Mouse (Mus musculus) kidney, postnatal 0 days (tissue): ENCODE data around the gene Cnot4. TPM values are rescaled to one million over a fixed set of nuclear protein-coding genes. Genes with fewer than 3 reads are reported as not detected.

Experiments
- ATAC-seq: fragments of 200-750 bp; cut with Nextera tagmentation; replicated peaks from 2 replicates; pipeline ENCODE4 v1.8.0; 2017; ENCODE audit warnings: low read depth, moderate number of reproducible peaks, moderate TSS enrichment, moderate library complexity; ENCODE audit not compliant: low FRiP score
- DNase-seq: peaks from one replicate; pipeline ENCODE4 v3.0.0-alpha.2; 2016; ENCODE audit warnings: low spot score
- H3K27ac ChIP-seq: fragments of 300-500 bp; sonication (generic); 2 replicates; pipeline ENCODE4 v1.5.1; 2014; ENCODE audit warnings: mild to moderate bottlenecking
- H3K27me3 ChIP-seq: fragments of 300-500 bp; sonication (generic); 2 replicates; pipeline ENCODE4 v1.6.1; 2014; ENCODE audit warnings: low read length, mixed read lengths; ENCODE audit not compliant: insufficient read depth
- H3K36me3 ChIP-seq: fragments of 300-500 bp; sonication (generic); 2 replicates; pipeline ENCODE4 v1.6.1; 2014; ENCODE audit warnings: low read length, mixed read lengths; ENCODE audit not compliant: insufficient read depth
- H3K4me1 ChIP-seq: fragments of 300-500 bp; sonication (generic); replicated peaks from 2 replicates; pipeline ENCODE4 v1.6.1; 2014; ENCODE audit warnings: antibody characterized with exemption, low read length, mixed read lengths; ENCODE audit not compliant: insufficient read depth
- H3K4me2 ChIP-seq: fragments of 300-500 bp; sonication (generic); 2 replicates; pipeline ENCODE4 v1.6.1; 2014; ENCODE audit warnings: mild to moderate bottlenecking, low read length, moderate library complexity, mixed read lengths
- H3K4me3 ChIP-seq: fragments of 300-500 bp; sonication (generic); replicated peaks from 2 replicates; pipeline ENCODE4 v1.5.1; 2014; ENCODE audit warnings: low read depth, low read length
- H3K9ac ChIP-seq: fragments of 300-500 bp; sonication (generic); 2 replicates; pipeline ENCODE4 v1.6.1; 2014; ENCODE audit warnings: low read depth, low read length
- H3K9me3 ChIP-seq: fragments of 300-500 bp; sonication (generic); replicated peaks from 2 replicates; pipeline ENCODE4 v1.6.1; 2016; ENCODE audit warnings: low read length, inconsistent platforms, mixed read lengths
- CTCF ChIP-seq: IDR thresholded peaks from 2 replicates; pipeline ENCODE4 v1.5.1; 2016; ENCODE audit warnings: antibody characterized with exemption, low read depth, mild to moderate bottlenecking, moderate library complexity
- WGBS: fragments of 180-500 bp; shearing (Covaris S2); extraction: QIAGEN DNeasy Blood & Tissue Kit; methylation state at CpG from one replicate; pipeline ENCODE4 v1.1.7; 2014; 5-methylcytosine and 5-hydroxymethylcytosine counted together
- polyA plus RNA-seq: library from polyadenylated mRNA; unstranded; fragments of >200 nt; fragmentation: Nextera tagmentation; extraction: Ambion mirVana; gene quantifications from 2 replicates; pipeline ENCODE4 v1.2.1, GENCODE M21; 2015

The Cnot4 gene
- polyA plus RNA-seq, 1 experiment from 2014 or later: 23.5 TPM

DNA sequence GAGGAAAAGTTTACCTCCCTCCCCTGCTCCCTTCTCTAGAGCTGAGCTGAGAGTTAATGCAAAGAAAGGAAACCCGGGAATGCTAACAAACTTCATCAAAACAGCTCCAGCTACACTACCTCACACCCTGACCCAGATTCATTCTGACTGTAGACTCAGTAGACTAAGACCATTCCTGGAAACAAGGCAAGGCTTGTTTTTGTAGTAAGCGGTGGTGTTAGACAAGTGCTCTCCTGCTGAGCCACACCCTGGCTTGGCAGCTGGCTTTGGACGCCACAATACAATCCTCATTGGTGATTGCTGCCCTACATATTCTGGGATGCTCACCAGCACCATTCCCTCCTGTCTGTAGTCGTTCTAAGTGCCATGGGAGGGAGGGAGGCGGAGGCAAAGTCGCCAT lies 106.3 kb downstream of the Cnot4 start:
- Histone ChIP-seq H3K9ac (no peak overlapping the region), H3K4me2 (no peak overlapping the region), H3K27ac (no peak overlapping the region), H3K9me3 (no peaks in the 10 kb centered on the region), H3K4me1 (no peaks in the 10 kb centered on the region), H3K4me3 (no peak overlapping the region), H3K36me3 (0 out of 2 replicates have a peak, but pooled peaks cover 7% of the 10 kb centered on the region), H3K27me3 (no peaks in the 10 kb centered on the region)
- 85% methylated on average over 6 of the region's 6 CpGs for WGBS
- TF ChIP-seq CTCF: no peak
- no peak for DNase-seq
- ATAC-seq: no peak

DNA sequence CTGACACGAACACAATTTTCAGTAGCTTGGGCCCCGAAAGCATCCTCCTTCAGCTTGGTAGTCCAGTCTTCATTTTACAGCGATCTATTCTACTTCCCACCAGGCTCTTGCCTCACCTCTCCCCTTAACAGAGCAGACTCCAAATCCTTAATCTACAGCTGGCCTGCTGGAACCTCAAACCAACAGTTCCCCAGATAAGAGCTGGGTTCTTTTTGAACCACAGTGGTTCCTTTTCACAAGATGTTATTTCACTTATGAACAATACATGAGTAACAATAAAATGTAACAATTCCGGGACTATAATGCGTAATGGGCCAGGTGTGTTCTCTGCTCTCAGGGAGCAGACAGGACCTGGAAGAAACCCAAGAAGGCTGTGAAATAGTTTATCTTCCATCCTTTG lies 116.9 kb downstream of the Cnot4 start:
- no peak for TF ChIP-seq CTCF
- no peak for ATAC-seq
- Histone ChIP-seq H3K36me3 (0 out of 2 replicates have a peak, but pooled peaks cover 2% of the 10 kb centered on the region), H3K9me3 (no peaks in the 10 kb centered on the region), H3K27ac (no peak overlapping the region), H3K27me3 (no peaks in the 10 kb centered on the region), H3K4me3 (no peak overlapping the region), H3K9ac (no peak overlapping the region), H3K4me2 (no peak overlapping the region), H3K4me1 (no peaks in the 10 kb centered on the region)
- no peak for DNase-seq
- 90% methylated on average over 5 of the region's 5 CpGs for WGBS

DNA sequence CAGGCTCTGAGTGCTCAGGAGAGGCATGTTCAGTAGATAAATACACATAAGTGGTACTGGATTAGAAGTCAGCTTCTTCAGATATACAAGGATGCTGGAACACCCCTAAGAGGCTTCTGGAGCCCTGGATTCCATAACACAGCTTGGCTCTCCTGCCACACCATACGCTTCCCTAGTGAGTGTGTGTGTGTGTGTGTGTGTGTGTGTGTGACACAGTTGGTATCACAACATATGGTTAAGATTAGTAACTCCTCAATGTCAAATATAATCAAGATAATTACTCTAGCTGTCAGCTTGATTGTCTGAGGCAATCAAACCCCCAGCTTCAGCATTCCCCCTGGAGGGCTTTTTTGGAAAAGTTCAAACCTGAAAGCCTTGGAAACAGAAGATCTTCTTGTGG lies 121.6 kb downstream of the Cnot4 start:
- ATAC-seq (no peak), DNase-seq (no peak)
- Histone ChIP-seq H3K4me1 (no peaks in the 10 kb centered on the region), H3K4me3 (no peak overlapping the region), H3K9ac (no peak overlapping the region), H3K9me3 (no peaks in the 10 kb centered on the region), H3K27me3 (no peaks in the 10 kb centered on the region), H3K27ac (no peak overlapping the region), H3K4me2 (no peak overlapping the region), H3K36me3 (no peaks in the 10 kb centered on the region)
- TF ChIP-seq CTCF: no peak
- 88% methylated on average over 1 of the region's 1 CpGs for WGBS

DNA sequence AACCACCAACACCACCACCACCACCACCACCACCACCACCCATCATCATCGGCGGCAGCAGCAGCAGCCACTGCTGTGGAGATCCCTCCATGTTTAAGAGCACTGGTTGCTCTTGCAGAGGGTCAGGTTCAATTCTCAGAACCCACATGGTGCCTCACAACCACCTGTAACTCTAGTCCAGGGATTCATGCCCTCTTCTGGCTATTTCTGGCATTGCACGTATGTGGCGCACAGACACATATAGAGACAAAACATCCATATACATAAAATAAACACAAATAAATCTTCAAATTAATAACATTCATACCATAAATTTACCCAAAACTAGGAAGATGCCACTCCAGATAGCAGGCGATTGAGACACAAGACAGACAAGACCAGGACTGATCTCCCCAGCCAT lies 122.8 kb downstream of the Cnot4 start:
- Histone ChIP-seq H3K4me1 (no peaks in the 10 kb centered on the region), H3K4me3 (no peak overlapping the region), H3K9me3 (no peaks in the 10 kb centered on the region), H3K36me3 (no peaks in the 10 kb centered on the region), H3K9ac (no peak overlapping the region), H3K27ac (no peak overlapping the region), H3K27me3 (no peaks in the 10 kb centered on the region), H3K4me2 (no peak overlapping the region)
- WGBS: 96% methylated on average over 5 of the region's 5 CpGs
- ATAC-seq: no peak
- TF ChIP-seq CTCF: no peak; the same call in 1 of the 2 replicates
- no peak for DNase-seq

DNA sequence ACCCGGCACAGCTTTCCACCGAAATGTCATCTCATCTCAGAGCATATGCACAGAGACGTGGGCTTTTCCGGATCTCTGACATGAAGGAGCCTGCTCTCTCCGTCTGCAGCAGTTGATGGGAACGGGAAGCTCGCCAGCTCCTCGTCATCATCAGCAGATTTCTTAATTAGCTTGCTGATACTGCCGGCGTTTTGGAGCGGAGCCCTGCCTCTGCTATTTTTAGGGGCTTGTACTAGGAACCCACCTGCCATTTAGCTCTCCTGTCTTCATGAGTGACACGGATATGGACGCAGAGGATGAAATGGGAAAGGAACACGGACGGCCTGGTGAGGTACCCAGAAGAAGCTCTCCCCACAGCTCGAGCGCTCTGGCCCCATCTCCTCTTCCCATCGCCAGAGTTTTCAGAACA lies 131.3 kb downstream of the Cnot4 start:
- Histone ChIP-seq H3K9me3 (no peaks in the 10 kb centered on the region), H3K9ac (no peak overlapping the region), H3K27me3 (no peaks in the 10 kb centered on the region), H3K4me1 (no peaks in the 10 kb centered on the region), H3K4me3 (no peak overlapping the region), H3K27ac (no peak overlapping the region), H3K36me3 (no peaks in the 10 kb centered on the region), H3K4me2 (no peak overlapping the region)
- DNase-seq (no peak), ATAC-seq (no peak)
- WGBS: 77% methylated on average over 18 of the region's 18 CpGs
- no peak for TF ChIP-seq CTCF

DNA sequence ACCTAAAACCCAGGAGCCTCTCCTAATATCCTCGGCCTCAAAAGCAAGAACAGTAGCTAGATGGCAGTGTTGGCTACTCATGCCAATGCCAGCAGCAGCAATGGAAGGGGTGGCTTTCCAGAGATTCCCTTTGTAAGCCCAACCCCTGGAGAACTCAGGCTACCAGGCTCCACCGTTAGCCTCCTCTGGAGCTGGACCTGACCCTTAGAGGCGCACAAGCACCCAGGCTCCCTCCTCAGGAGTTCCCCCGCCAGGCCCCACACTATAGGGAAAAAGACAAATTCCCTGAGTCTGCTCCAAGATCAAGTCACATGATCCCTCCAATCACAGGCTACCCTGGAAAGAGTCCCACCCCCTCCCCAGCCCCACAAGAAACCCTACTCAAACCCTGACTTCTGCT lies 134.4 kb downstream of the Cnot4 start:
- no peak overlapping the region for H3K4me3 ChIP-seq
- H3K4me1 ChIP-seq: no peaks in the 10 kb centered on the region
- TF ChIP-seq CTCF: peak; percentile 66
- DNase-seq (peak; percentile 66), ATAC-seq (0 out of 2 replicates have a peak, but pooled peaks have one; percentile 33)
- WGBS: 9% methylated on average over 4 of the region's 4 CpGs
- no peaks in the 10 kb centered on the region for H3K27me3 ChIP-seq
- no peak overlapping the region for H3K9ac ChIP-seq
- H3K4me2 ChIP-seq: 0 out of 2 replicates have a peak overlapping the region, but pooled peaks have one; percentile 18
- H3K36me3 ChIP-seq: no peaks in the 10 kb centered on the region
- no peaks in the 10 kb centered on the region for H3K9me3 ChIP-seq
- no peak overlapping the region for H3K27ac ChIP-seq

DNA sequence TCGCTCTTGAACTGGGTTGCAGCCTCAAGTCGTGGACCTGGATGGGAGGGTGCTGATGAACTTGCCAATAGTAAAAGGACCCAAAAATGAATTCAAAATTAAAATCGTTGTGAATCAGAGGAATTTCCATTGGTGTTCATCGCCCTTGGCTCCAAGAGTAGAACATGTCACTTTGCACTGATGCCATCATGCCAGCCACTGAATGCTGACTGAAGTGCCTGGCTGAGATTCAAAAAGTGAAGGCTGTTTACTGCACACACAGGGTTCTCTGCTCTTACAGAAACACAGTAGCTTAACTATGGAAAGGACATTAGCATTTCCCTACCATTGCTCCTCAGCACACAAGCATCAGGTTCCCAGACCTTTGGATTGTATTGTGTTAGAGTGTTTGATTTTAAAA lies 137.0 kb downstream of the Cnot4 start:
- no peak overlapping the region for H3K4me3 ChIP-seq
- DNase-seq: no peak
- no peaks in the 10 kb centered on the region for H3K9me3 ChIP-seq
- H3K36me3 ChIP-seq: no peaks in the 10 kb centered on the region
- H3K4me2 ChIP-seq: no peak overlapping the region
- H3K27me3 ChIP-seq: no peaks in the 10 kb centered on the region
- ATAC-seq: no peak
- 66% methylated on average over 4 of the region's 4 CpGs for WGBS
- H3K27ac ChIP-seq: no peak overlapping the region
- no peak overlapping the region for H3K9ac ChIP-seq
- TF ChIP-seq CTCF: no peak
- H3K4me1 ChIP-seq: no peaks in the 10 kb centered on the region
